Mouse (Mus musculus): ENCODE data around the gene Adm. TPM values are rescaled to one million over a fixed set of nuclear protein-coding genes. Genes with fewer than 3 reads are reported as not detected.

The Adm gene
- polyA plus RNA-seq, 1 experiment from 2014 or later: 3.1 TPM

DNA sequence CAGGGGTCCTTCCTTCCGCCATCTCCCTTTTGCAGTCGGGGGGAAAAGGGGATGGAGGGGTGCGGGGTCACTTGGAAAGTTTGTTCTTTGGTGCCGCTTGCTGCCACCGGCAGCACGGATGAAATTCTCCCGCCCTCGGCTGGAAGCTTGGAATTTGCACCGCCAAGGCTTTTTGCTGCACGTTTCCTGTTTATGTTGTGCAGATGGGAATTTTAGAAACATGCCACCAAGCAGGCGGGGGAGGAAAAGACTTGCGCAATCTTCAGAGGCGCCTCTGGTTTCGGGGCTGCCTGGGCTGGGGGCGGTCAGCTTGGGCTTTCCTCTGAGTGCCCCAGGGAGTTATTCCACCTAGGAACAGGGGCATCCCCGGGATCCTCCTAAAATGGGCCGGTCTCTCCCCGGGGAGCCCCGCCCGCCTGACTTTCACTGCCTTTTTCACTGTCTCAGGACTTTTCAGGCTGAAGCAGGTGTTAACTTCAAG is 12.3 kb upstream of the Adm start:
- Histone ChIP-seq H3K36me3 (no peaks in the 10 kb centered on the region), H3K9ac (peak overlapping the region; percentile 90), H3K4me3 (peak overlapping the region; percentile 85), H3K27me3 (no peaks in the 10 kb centered on the region; the same call in 1 of the 2 replicates), H3K4me2 (replicated peaks) (peak overlapping the region; percentile 84), H3K4me1 (peaks cover 18% of the 10 kb centered on the region), H3K27ac (peak overlapping the region; percentile 97), H3K9me3 (no peaks in the 10 kb centered on the region)
- under 1% methylated on average over 19 of the region's 20 CpGs for WGBS
- peak; percentile 13; the same call in 1 of the 2 replicates for ATAC-seq (ENCODE audit: low FRiP score, low read depth)

DNA sequence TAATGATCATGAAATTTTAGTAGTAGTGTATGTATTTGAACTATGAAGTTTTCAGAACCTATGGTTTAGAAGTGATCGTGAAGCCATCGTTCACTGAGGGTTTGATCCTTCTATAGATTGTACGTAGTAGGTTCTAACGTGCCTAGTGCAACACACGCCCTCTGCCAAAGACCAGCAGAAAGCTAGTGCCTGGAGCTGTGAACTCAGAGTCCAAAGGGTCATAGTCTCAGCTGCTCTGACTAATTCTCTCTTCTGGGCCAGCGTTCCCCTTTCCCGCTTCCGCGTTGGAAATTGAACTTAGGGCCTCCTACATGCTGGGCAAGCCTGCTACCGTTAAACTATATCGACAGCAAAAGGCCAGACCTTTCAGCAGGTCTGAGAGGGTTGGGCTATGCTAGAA is 11.7 kb upstream of the Adm start:
- Histone ChIP-seq H3K27ac (no peak overlapping the region), H3K9ac (no peak overlapping the region; the same call in 1 of the 2 replicates), H3K4me2 (replicated peaks) (peak overlapping the region; percentile 84)

DNA sequence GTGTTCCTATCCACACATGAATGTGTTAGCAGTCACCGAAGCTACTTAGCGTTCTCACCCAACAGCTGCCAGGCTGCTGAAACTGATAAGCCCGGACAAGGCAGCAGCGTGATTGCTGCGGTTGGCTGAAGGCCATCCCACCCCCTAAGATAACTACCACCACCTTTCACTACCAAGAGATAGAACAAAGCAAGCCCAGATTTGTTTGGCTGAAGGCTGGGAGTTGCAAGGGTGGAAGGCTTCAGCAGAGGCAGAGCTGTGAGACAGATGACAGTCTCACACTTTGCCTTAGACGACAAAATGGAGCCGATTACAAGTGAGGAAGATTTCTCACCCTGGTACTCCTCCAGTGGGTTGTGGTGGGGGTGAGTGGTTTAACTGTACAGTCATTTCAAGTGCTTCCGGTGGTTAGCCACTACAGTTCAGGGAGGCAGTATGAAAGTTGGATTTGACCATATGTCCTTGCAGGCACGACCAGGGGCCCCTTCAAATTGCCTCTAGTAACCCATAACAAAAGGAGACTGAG is 8.3 kb upstream of the Adm start:
- Histone ChIP-seq H3K36me3 (no peaks in the 10 kb centered on the region), H3K9ac (no peak overlapping the region), H3K4me1 (peaks cover 7% of the 10 kb centered on the region), H3K9me3 (no peaks in the 10 kb centered on the region), H3K4me3 (no peak overlapping the region), H3K27me3 (peaks cover 4% of the 10 kb centered on the region), H3K27ac (no peak overlapping the region), H3K4me2 (replicated peaks) (no peak overlapping the region)
- WGBS: 26% methylated on average over 9 of the region's 9 CpGs
- no peak for ATAC-seq (ENCODE audit: low FRiP score, low read depth)

More for the DNA sequence above, 11.7 kb upstream of the Adm start:
- H3K9me3 ChIP-seq: no peaks in the 10 kb centered on the region
- H3K27me3 ChIP-seq: peaks cover 4% of the 10 kb centered on the region; the same call in 1 of the 2 replicates
- 9% methylated on average over 11 of the region's 11 CpGs for WGBS
- ATAC-seq (ENCODE audit: low FRiP score, low read depth): no peak
- no peak overlapping the region; the same call in 1 of the 2 replicates for H3K4me3 ChIP-seq
- no peaks in the 10 kb centered on the region for H3K36me3 ChIP-seq
- H3K4me1 ChIP-seq: peaks cover 18% of the 10 kb centered on the region

DNA sequence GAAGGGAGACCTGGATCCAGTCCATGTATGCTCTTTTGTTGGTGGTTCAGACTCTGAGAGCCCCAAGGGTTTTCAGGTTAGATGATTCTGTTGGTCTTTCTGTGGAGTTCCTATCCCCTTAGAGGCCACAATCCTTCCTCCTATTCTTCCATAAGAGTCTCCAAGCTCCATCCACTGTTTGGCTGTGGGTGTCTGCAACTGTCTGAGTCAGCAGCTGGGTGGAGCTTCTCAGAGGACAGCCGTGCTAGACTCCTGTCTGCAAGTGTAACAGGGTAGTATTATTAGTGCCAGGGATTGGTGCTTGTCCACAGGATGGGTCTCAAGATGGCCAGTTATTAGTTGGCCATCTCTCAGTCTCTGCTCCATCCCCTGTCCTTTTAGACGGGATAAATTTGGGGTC is 3.4 kb upstream of the Adm start:
- Histone ChIP-seq H3K27me3 (peaks cover 53% of the 10 kb centered on the region), H3K9ac (no peak overlapping the region)
- WGBS: 54% methylated on average over 2 of the region's 2 CpGs

DNA sequence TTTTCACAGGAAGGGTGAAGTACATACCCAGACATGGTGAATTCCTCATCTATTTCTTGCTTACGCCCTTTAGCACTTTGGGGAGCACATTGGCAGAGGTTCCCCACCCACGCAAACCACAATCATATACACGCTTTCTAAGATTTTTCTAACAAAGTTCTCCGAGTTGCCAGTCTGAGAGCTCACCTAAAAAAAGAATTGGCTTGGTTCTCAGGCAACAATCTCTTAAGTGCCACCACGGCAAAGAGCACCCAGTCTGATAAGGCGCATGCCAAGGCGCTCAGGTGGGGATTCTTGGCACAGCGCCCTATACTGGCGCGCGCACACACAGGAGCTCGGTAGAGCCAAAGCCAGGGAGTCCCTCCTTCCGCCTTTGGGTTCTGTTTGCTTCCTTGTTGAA is 2.5 kb upstream of the Adm start:
- Histone ChIP-seq H3K4me2 (replicated peaks) (no peak overlapping the region), H3K9ac (no peak overlapping the region), H3K27me3 (peaks cover 62% of the 10 kb centered on the region), H3K4me1 (peaks cover 42% of the 10 kb centered on the region), H3K4me3 (no peak overlapping the region), H3K9me3 (no peaks in the 10 kb centered on the region), H3K36me3 (no peaks in the 10 kb centered on the region), H3K27ac (no peak overlapping the region)
- no peak for ATAC-seq (ENCODE audit: low FRiP score, low read depth)
- WGBS: 87% methylated on average over 13 of the region's 13 CpGs

More for the DNA sequence above, 3.4 kb upstream of the Adm start:
- no peak overlapping the region for H3K4me2 ChIP-seq (replicated peaks)
- no peak overlapping the region for H3K4me3 ChIP-seq
- peaks cover 35% of the 10 kb centered on the region for H3K4me1 ChIP-seq
- no peaks in the 10 kb centered on the region for H3K36me3 ChIP-seq
- ATAC-seq (ENCODE audit: low FRiP score, low read depth): no peak
- no peak overlapping the region for H3K27ac ChIP-seq
- H3K9me3 ChIP-seq: no peaks in the 10 kb centered on the region

DNA sequence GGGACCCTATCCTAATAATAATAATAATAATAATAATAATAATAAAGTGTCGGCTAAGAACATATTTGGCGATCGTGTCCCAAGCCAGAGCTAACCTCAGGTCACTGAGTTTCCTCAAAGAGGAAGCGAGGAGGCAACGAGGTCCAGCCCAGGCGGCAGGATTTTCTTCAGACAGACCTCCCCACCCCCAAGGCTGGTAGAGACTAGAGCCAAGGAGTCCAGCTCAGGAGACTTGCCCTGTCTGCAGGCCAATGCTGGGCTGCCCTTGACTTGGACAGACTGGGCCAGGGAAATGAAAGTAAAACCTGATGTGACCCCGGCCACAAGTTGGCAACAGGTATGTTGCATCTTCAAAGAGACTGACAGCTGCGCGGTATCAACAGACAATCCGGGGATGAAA is 2.0 kb upstream of the Adm start:
- ATAC-seq (ENCODE audit: low FRiP score, low read depth): no peak
- peaks cover 43% of the 10 kb centered on the region for H3K4me1 ChIP-seq
- H3K27me3 ChIP-seq: peaks cover 60% of the 10 kb centered on the region
- H3K4me3 ChIP-seq: no peak overlapping the region
- no peak overlapping the region for H3K27ac ChIP-seq
- no peaks in the 10 kb centered on the region for H3K36me3 ChIP-seq
- H3K9ac ChIP-seq: no peak overlapping the region
- WGBS: 60% methylated on average over 10 of the region's 10 CpGs
- no peak overlapping the region for H3K4me2 ChIP-seq (replicated peaks)
- H3K9me3 ChIP-seq: no peaks in the 10 kb centered on the region

DNA sequence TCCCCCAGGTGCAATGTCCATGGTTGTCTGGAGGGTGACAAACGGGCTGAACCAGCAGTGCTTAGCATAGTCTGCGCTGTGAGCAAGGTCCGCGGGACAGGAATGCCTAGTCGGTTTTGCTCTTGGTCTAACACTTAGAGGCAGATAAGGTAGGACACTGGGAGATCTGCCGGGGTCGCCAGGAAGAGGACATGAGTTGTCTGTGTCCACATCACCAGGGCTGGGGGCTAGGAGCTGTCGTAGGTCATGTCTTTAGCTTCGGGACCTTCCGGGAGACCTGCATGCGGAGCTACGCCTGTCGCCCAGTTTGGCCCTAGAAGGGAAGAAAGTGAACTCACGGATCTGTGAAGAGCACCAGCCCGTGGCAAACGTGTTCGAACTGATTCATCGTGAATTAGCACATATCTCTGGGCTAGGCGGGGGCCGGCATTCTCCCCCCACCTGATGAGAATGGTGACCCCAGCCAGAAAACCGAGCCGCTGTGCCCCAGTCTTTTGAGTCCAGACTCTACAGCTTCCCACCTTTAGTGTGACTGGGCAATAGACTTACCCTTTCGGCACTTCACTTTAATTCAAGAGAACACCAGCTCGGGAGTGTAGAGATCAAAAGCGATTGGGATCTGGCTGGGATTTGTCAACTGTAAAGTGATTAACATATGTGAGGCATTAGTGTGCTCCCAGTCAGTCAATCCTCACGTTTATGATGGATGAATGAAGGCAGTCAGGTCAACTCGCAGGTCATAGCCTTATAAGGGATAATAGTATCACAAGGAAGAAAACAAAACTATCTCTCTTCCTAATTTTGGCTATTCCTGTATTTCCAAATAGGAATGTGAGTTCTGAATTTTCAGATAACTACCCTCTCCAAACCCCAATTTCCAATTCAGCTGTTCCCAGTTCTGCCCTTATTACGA is 1.0 kb upstream of the Adm start:
- H3K36me3 ChIP-seq: no peaks in the 10 kb centered on the region
- H3K4me1 ChIP-seq: peaks cover 49% of the 10 kb centered on the region
- peak overlapping the region; percentile 28 for H3K4me3 ChIP-seq
- H3K27me3 ChIP-seq: peaks cover 66% of the 10 kb centered on the region
- no peak overlapping the region for H3K27ac ChIP-seq
- no peak for ATAC-seq (ENCODE audit: low FRiP score, low read depth)
- H3K9ac ChIP-seq: no peak overlapping the region
- peak overlapping the region; percentile 71 for H3K4me2 ChIP-seq (replicated peaks)
- WGBS: 2% methylated on average over 28 of the region's 28 CpGs
- H3K9me3 ChIP-seq: no peaks in the 10 kb centered on the region

DNA sequence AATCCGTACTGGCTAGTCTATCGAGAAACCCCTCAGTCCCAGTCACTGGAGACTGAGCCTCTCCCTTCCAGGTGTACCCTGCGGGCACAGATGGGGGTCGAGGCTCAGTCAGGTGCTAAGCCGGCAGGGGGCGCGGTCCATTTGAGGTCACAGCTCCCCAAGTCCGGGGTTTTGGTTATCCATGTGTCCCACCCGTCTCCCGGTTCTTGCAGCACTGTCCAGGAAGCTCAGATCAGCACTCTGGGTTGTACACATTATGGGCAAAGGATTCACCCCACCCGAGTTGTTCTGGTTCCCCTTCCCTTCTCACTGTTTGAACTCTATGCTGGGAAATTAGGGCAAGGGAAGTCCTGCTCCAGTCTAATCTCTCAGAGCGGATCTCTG is 370 bp upstream of the Adm start:
- 0 out of 2 replicates have a peak, but pooled peaks have one; percentile 5 for ATAC-seq (ENCODE audit: low FRiP score, low read depth)
- Histone ChIP-seq H3K4me1 (peaks cover 49% of the 10 kb centered on the region), H3K9ac (no peak overlapping the region), H3K36me3 (no peaks in the 10 kb centered on the region), H3K9me3 (no peaks in the 10 kb centered on the region), H3K4me2 (replicated peaks) (peak overlapping the region; percentile 71), H3K27ac (no peak overlapping the region), H3K4me3 (peak overlapping the region; percentile 47), H3K27me3 (peaks cover 70% of the 10 kb centered on the region)
- WGBS: 0% methylated on average over 12 of the region's 12 CpGs

DNA sequence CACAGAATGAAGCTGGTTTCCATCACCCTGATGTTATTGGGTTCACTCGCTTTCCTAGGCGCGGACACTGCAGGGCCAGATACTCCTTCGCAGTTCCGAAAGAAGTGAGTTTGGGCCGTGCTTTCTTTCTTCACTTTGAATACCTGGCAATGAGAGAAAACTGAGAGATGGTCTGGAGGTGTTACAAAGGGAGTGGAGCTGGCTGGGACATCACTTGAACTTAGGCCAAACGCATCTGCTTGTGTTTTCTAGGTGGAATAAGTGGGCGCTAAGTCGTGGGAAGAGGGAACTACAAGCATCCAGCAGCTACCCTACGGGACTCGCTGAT is 776 bp downstream of the Adm start:
- H3K4me3 ChIP-seq: peak overlapping the region; percentile 47
- peaks cover 49% of the 10 kb centered on the region for H3K4me1 ChIP-seq
- H3K27me3 ChIP-seq: peaks cover 74% of the 10 kb centered on the region
- no peaks in the 10 kb centered on the region for H3K9me3 ChIP-seq
- H3K36me3 ChIP-seq: no peaks in the 10 kb centered on the region
- H3K27ac ChIP-seq: no peak overlapping the region
- 1% methylated on average over 11 of the region's 11 CpGs for WGBS
- no peak for ATAC-seq (ENCODE audit: low FRiP score, low read depth)
- H3K9ac ChIP-seq: peak overlapping the region; percentile 64
- H3K4me2 ChIP-seq (replicated peaks): peak overlapping the region; percentile 71

DNA sequence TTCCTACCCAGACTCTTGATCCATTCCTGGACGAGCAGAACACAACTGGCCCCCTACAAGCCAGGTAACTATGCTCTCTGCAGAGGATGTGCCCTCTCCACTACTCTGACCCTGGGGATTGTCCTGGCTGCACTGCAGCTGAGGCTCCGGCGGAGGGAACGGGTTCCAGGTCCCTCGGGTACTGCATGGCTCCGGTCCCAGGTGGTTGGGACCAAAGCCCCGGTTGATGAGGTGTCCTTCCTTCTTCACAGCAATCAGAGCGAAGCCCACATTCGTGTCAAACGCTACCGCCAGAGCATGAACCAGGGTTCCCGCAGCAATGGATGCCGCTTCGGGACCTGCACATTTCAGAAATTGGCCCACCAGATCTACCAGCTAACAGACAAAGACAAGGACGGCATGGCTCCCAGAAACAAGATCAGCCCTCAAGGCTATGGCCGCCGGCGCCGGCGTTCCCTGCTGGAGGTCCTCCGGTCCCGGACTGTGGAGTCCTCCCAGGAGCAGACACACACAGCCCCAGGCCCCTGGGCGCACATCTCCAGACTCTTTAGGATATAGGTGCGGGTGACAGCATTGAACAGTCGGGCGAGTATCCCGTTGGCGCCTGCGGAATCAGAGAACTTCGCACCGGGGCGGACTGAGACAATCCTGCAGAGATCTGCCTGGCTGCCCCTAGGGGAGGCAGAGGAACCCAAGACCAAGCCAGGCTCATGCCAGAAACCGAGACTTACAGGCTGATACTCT is 1.3 kb downstream of the Adm start:
- no peaks in the 10 kb centered on the region for H3K9me3 ChIP-seq
- ATAC-seq (ENCODE audit: low FRiP score, low read depth): no peak
- H3K27me3 ChIP-seq: peaks cover 74% of the 10 kb centered on the region
- H3K27ac ChIP-seq: no peak overlapping the region
- peak overlapping the region; percentile 47 for H3K4me3 ChIP-seq
- H3K4me2 ChIP-seq (replicated peaks): peak overlapping the region; percentile 71
- peaks cover 49% of the 10 kb centered on the region for H3K4me1 ChIP-seq
- H3K9ac ChIP-seq: peak overlapping the region; percentile 64
- WGBS: under 1% methylated on average over 33 of the region's 33 CpGs
- H3K36me3 ChIP-seq: no peaks in the 10 kb centered on the region

DNA sequence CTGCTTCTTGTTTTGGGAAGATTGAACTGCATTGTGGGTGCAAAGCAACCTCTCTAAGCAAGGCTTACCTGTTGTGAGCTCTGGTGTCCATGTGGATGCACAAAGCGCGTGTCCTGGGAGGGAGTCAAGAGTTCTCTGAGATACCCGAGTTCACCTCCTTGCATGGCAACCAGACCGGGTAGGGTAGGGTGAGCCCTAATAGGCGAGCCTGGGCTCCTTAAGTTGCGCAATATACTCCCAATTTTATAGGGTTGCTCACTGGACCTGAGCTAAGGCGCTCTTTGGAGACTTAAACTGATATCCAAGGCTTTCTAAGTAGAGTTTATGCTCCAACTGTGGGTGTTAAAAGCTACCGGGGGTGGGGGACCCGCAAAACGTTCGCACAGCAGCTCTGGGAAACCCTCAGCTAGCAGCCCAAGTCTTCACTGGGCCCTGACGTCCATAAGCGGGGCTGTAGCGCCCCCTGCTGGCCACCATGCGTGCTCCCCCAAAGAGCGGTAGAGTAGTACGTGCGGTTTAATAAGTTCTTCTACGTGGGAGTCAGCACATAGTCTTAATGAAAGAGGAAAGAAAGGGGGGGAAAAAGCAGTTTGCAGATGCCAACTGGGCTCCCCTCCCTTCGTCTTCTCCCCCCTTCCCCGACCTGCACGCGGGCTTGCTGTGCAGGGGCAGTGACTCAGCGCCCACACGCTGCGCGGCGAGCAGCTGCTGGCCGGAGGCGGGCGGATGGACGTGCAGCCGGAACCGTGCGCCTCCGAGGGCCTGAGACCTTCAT is 2.6 kb downstream of the Adm start:
- no peaks in the 10 kb centered on the region for H3K9me3 ChIP-seq
- H3K27ac ChIP-seq: no peak overlapping the region
- peak overlapping the region; percentile 64 for H3K9ac ChIP-seq
- peak overlapping the region; percentile 45 for H3K4me3 ChIP-seq
- ATAC-seq (ENCODE audit: low FRiP score, low read depth): peak; percentile 85
- peaks cover 49% of the 10 kb centered on the region for H3K4me1 ChIP-seq
- H3K27me3 ChIP-seq: peaks cover 64% of the 10 kb centered on the region
- H3K36me3 ChIP-seq: no peaks in the 10 kb centered on the region
- WGBS: 1% methylated on average over 36 of the region's 36 CpGs
- H3K4me2 ChIP-seq (replicated peaks): peak overlapping the region; percentile 71

Measured in limb, embryonic 13.5 days (tissue).